Mouse (Mus musculus) urinary bladder, postnatal 36 days (tissue): Measurements from ENCODE around the gene Nfatc3.

ENCODE experiments used
- DNase-seq, 2 experiments: peaks; one replicate each; pipeline ENCODE4 v3.0.0; 2022; ENCODE audit warnings: low spot score in 2 of 2, mixed read lengths in 1 of 2

Nfatc3 gene

GRCm38 (mm10) chr8:106146014-106146413, 87.4 kb downstream of the Nfatc3 start:
- no peak for DNase-seq

GRCm38 (mm10) chr8:106147868-106148565, 89.4 kb downstream of the Nfatc3 start:
- peak in 1 of 2 experiments; percentile 73 for DNase-seq

DNA sequence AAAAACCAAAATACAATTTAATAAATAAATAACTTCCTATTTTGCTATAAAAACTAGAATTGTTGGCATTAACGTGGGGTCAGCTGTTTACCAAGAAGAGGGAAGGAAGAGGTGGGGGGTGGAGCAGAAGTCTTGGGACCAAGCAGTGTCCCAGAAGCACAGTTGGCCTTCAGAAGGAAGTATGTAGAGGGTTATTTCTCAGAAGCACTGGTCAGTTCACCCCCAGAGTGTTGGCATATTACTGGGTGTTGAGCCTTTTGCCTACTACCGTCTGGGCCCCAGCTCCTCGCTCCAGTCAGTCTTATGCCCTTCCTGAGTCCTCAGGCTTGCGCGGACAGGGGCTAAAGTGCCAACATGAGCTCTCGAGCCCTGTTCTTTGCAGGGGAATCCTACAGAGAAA, 90.4 kb downstream of the Nfatc3 start:
- no peak for DNase-seq

- DNase-seq, result peak; percentile 84 to 93
Observed at GRCm38 (mm10) chr8:106149801-106150652, 91.4 kb downstream of the Nfatc3 start, which contains the start of gene Pla2g15. TSS of gene Pla2g15 (plus strand) at chr8:106150399.

DNA sequence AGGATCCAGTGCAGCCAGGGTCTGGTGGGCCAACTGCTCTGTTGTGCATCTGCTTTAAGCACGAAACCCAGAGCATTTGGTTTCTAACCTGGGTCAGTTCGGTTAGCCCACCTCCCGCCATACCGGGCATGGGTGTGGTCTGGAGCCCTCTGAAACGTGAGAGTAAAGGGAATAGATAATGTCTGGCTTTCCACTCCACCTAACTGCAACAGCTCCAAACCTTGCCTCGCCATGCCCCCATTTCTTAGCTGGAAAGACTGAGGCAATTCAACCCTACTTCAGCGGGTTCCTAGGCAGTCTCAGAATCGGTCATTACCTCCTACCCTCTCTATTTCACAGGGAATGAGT, 92.0 kb downstream of the Nfatc3 start:
- no peak for DNase-seq

DNA sequence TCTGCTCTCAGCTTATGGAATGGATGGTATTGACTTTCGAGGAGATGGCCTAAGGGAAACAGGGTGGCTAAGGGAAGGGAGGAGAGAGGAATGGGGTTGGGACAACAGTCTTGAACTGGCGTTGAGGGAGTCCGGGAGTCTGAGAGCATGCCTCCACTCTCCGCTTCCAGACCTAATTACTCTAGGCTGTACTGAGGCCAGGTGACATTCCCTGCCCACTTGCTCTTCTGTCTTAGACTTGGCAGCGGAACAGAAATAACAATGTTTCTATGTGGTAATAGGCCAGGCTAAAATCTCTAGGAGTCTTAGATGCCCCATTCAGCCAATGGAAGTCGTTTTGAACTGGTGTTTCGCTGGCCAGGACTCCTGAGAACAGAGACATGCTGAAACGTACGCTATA, 92.4 kb downstream of the Nfatc3 start:
- no peak for DNase-seq

DNA sequence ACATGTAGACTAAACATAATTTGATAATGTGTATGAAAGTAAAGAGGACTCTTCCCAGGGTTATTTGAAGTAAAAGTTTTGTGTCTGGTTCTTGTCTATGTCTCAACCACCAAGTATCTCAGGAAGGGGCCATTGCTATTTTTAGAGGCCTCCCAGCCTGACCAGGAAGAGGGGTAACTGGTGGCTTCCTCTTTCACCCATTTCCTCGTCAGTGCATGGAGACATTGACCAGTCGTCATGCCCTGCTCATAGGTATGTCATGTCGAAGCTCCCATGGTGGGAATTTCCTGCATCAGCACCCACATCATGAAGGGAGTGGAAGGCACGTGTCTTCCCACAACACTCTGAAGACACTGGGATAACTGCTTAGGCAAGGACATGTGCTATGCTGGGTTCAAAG, 94.2 kb downstream of the Nfatc3 start:
- no peak for DNase-seq

DNA sequence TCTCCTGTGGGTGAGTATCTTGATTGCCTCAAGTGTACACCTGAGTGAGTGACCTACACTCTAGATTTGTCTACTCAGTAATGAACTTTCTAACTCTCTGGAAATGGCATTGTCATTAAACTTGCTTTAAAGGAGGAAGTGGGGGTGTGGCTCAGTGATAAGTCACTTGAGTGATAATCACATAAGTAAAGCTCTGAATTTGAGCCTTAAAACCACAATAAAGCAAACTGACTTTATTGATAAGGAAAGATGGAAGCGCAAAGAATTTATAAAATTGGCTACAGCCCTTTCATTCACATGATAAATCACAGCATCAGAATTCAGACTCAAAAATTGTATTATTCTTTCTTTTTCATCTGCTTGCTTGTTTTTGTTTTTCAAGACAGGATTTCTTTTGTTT, 98.8 kb downstream of the Nfatc3 start:
- no peak for DNase-seq

- no peak for DNase-seq
Observed at GRCm38 (mm10) chr8:106158381-106158780, 99.7 kb downstream of the Nfatc3 start.

- DNase-seq, result no peak
Observed at GRCm38 (mm10) chr8:106159876-106160275, 101.2 kb downstream of the Nfatc3 start.

GRCm38 (mm10) chr8:106163251-106163650, 104.6 kb downstream of the Nfatc3 start:
- DNase-seq, result no peak

- DNase-seq, result peak; percentile 67 to 70
Observed at GRCm38 (mm10) chr8:106165460-106165859, 106.8 kb downstream of the Nfatc3 start.

DNA sequence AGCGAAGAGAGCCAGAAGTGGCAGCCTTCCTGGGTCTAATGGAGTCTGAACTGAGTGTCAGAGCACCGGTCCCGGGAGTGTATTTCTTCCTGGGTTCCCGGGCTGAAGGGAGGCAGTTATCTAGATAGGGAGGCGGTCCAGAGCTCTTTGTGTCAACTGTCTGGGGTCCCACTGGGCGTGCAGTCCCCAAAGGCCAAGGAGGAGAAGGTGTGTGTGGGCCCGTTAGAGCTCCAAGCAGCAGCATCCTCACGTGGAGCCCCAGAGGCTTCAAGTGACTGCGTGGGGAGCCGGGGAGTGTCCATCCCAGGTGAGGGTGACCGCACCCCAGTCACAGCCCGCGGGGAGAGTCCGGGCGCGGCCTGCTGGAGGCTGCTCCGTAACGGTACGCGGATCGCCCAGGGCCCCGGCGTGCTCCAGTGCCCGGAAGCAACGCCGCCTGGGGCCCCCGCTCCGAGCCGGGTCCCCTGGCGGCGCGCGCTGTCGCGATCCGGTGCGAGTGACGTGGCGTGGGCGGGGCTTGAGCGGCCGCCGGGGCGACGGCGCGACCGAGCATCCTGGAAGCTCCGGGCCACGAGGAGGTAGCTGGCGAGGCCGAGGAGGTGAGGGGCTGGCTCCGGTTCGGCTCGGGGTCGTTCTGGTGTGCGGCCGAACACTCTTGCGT, 109.8 kb downstream of the Nfatc3 start, which contains the start of gene Slc7a6:
Slc7a6 (plus strand) TSS at position 502 of the 661 bp plus-strand sequence.
- DNase-seq, result peak; percentile 85

DNA sequence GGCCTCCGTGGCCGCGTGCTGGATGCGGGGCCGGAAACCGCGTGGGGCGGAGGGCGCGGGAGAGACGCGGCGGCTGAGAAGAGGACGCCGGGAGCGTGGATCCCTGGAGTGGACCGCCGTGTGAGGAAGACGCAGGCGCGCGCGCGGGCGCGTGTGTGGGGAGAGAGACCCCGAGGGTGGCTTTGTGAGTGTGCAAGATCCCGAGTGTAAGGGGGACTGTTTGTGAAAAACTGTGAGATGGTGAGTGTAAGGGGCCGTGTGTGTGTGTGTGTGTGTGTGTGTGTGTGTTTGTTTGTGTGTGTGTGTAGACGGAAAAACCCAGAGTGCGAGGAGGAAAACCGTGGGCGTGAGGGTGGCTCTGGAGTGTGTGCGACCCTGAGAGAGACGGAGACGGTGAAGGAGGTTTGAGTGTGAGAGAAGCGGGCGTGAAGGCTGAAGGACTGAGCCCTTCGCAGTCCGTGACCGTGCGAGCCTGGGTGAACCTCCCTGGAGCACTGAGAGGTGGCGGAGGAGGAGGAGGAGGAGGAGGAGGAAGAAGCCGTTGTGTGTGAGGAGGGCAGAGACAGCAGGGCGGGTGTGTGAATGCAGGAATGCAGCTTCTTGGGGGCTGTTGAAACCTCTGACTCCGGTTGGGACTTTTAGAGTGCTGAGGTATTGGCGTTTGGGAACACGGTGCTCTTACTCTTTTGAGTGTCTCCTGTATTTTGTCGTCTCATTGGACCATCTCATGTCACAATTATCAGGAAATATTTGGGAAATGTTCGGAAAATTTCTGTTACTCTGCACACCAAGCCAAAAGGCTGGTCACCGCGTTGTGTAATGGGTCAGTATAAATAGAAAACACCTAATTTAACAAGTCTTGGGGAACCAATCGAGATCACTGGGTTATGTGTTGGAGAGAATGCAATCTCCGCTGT, 110.6 kb downstream of the Nfatc3 start:
- peak; percentile 43 to 48 for DNase-seq

GRCm38 (mm10) chr8:106169934-106170480, 111.4 kb downstream of the Nfatc3 start:
- no peak for DNase-seq

GRCm38 (mm10) chr8:106173566-106173965, 114.9 kb downstream of the Nfatc3 start:
- no peak for DNase-seq

DNA sequence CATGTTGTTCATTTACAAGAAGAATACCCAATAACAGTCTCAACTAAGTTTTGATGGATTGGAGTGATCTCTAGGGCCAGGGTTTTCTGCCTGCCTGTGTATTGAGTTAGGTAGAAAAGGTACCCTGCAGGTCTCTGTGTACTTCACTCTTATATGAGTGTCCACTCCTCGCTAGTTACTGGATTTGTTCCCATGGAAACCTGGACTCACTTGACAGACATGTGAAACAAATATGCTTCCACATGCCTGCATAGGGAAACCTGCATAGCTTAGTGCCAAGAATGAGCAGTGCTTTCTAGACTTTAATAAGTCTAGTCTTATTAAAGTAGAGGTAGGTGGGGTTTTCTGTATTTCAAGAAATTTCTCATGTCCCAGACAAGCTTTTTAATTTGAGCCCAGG, 118.3 kb downstream of the Nfatc3 start:
- DNase-seq, result no peak

DNA sequence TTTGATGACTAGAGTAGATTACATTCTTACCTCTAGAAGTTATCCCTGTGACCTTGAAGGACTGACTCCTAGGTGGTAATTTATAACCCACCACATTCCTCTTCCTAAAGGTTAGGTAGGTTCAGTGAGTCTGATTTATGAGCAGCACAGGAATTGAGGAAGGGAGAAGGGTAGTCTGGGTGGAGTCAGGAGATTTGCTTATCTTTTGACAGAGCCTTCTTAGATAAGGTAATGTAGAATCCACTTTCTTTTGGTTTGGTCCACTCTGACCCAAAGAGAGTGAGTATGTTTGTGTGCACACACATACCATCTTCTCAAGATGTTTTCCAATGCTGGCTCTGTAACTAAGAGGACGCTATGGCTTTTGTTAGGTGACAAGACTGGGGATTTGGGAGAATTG, 119.0 kb downstream of the Nfatc3 start:
- DNase-seq, result no peak

GRCm38 (mm10) chr8:106178428-106178827, 119.8 kb downstream of the Nfatc3 start:
- no peak for DNase-seq
